Mouse (Mus musculus) hindbrain, postnatal 0 days (tissue): ENCODE results near the gene Slc7a9. TPM values are rescaled to one million over a fixed set of nuclear protein-coding genes. Genes with fewer than 3 reads are reported as not detected.

Source experiments
- ATAC-seq: fragments of 200-750 bp; cut with Nextera tagmentation; 2 replicates; pipeline ENCODE4 v1.8.0; 2017; ENCODE audit warnings: mild to moderate bottlenecking, moderate TSS enrichment, moderate library complexity
- DNase-seq: peaks from one replicate; pipeline ENCODE4 v3.0.0-alpha.2; 2015; ENCODE audit warnings: low spot score
- H3K27ac ChIP-seq: fragments of 300-500 bp; sonication (generic); 2 replicates; pipeline ENCODE4 v1.5.1; 2014; ENCODE audit warnings: mild to moderate bottlenecking
- H3K27me3 ChIP-seq: fragments of 300-500 bp; sonication (generic); 2 replicates; pipeline ENCODE4 v1.6.1; 2014; ENCODE audit warnings: low read length, mixed read lengths; ENCODE audit not compliant: insufficient read depth
- H3K36me3 ChIP-seq: fragments of 300-500 bp; sonication (generic); 2 replicates; pipeline ENCODE4 v1.6.1; 2014; ENCODE audit warnings: low read length, mixed read lengths; ENCODE audit not compliant: insufficient read depth
- H3K4me1 ChIP-seq: fragments of 300-500 bp; sonication (generic); 2 replicates; pipeline ENCODE4 v1.6.1; 2014; ENCODE audit warnings: antibody characterized with exemption, low read length, mixed read lengths; ENCODE audit not compliant: insufficient read depth
- H3K4me2 ChIP-seq: fragments of 300-500 bp; sonication (generic); 2 replicates; pipeline ENCODE4 v1.6.1; 2014; ENCODE audit warnings: low read depth, mild to moderate bottlenecking, low read length, moderate library complexity, mixed read lengths
- H3K4me3 ChIP-seq: fragments of 300-500 bp; sonication (generic); 2 replicates; pipeline ENCODE4 v1.5.1; 2014; ENCODE audit warnings: low read length
- H3K9ac ChIP-seq: fragments of 300-500 bp; sonication (generic); replicated peaks from 2 replicates; pipeline ENCODE4 v1.6.1; 2014; ENCODE audit warnings: mild to moderate bottlenecking, low read length, moderate library complexity, mixed read lengths
- H3K9me3 ChIP-seq: fragments of 300-500 bp; sonication (generic); 2 replicates; pipeline ENCODE4 v1.6.1; 2016; ENCODE audit warnings: low read length, mixed read lengths
- CTCF ChIP-seq: IDR thresholded peaks from 2 replicates; pipeline ENCODE4 v1.5.1; 2016; ENCODE audit warnings: antibody characterized with exemption, control low read depth, low read depth
- WGBS: fragments of 180-500 bp; shearing (Covaris S2); extraction: QIAGEN DNeasy Blood & Tissue Kit; methylation state at CpG from one replicate; pipeline ENCODE4 v1.1.7; 2014; 5-methylcytosine and 5-hydroxymethylcytosine counted together
- polyA plus RNA-seq: library from polyadenylated mRNA; unstranded; fragments of >200 nt; fragmentation: Nextera tagmentation; extraction: Ambion mirVana; gene quantifications from 2 replicates; pipeline ENCODE4 v1.2.1, GENCODE M21; 2015
- total RNA-seq: library from RNA; depleted of rRNA; stranded (reverse); fragments of >200 nt; gene quantifications from 2 replicates; pipeline ENCODE4 v1.2.3, GENCODE M21; 2014

The Slc7a9 gene
- total and polyA plus RNA-seq, 2 experiments from 2014 or later = not detected

DNA sequence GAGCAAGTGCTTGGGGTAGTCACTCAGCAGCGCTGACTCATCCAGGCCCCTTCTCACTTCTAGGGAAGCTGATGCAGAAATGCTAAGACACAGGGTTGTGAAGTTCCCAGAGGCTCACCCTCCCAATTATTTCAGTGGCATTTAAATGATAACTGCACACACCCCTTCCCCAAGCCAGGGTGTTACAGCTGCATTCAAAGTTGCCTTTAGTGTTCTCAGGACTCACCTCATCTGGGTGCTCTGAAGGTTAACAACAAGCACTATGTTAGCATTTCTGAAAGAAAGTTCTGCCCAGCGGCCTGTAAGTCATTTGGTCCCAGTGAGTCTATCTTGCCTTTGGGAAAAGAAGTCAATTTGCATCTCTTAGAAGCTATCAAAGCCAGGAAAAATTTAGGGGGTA lies 19.3 kb downstream of the Slc7a9 start:
- ATAC-seq = no peak
- no peak overlapping the region for H3K4me3 ChIP-seq
- no peak overlapping the region for H3K27ac ChIP-seq
- no peaks in the 10 kb centered on the region for H3K9me3 ChIP-seq
- H3K27me3 ChIP-seq = no peaks in the 10 kb centered on the region
- no peak overlapping the region for H3K9ac ChIP-seq
- H3K4me2 ChIP-seq = no peak overlapping the region
- TF ChIP-seq CTCF = no peak
- no peak for DNase-seq
- no peaks in the 10 kb centered on the region for H3K36me3 ChIP-seq
- H3K4me1 ChIP-seq = no peaks in the 10 kb centered on the region
- 67% methylated on average over 2 of the region's 2 CpGs for WGBS

DNA sequence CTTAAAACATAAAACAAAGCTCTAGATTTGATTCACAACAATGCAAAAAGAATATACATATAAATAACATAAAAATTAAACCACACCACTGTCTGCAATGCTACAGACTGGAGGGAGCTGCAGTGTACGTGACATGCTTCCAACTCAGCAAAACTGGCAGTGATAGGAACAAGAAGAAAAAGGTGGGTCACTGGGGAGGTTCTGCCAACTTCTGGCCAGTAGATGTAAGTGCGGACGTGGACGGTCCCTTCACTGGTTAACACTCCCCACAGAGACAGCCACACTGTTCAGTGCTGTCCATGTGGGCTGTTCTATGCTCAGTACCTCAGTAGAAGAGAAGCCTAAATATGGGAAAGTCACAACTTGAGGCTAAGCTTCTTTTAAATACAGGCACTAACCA lies 22.2 kb downstream of the Slc7a9 start:
- Histone ChIP-seq H3K27ac (no peak overlapping the region), H3K4me1 (no peaks in the 10 kb centered on the region), H3K4me3 (no peak overlapping the region), H3K9me3 (no peaks in the 10 kb centered on the region), H3K4me2 (no peak overlapping the region), H3K36me3 (no peaks in the 10 kb centered on the region), H3K27me3 (no peaks in the 10 kb centered on the region), H3K9ac (no peak overlapping the region)
- WGBS = 48% methylated on average over 4 of the region's 4 CpGs
- ATAC-seq (no peak), DNase-seq (no peak)
- peak; percentile 14; the same call in 1 of the 2 replicates for TF ChIP-seq CTCF

DNA sequence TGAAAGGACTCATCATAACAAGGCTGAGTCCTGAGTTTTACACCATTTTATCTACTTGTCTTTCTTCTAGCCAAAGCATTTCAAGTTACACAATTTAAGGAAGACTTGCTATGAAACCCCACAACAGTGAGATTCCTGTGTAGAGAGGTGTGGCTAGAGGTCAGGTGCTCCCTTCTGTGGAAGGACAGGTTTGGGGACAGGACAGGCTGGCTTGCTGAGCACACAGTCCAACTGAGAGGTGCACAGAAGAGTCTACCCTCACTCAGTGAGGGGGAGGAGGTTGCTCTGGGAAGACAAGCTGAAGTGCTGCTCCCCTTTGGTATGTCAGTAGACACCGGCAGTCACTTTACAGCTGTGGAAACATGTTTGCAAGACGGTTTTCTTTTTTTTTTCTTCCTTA lies 27.9 kb downstream of the Slc7a9 start:
- Histone ChIP-seq H3K4me3 (no peak overlapping the region), H3K36me3 (no peaks in the 10 kb centered on the region), H3K27ac (no peak overlapping the region), H3K9ac (no peak overlapping the region), H3K9me3 (no peaks in the 10 kb centered on the region), H3K27me3 (no peaks in the 10 kb centered on the region), H3K4me1 (no peaks in the 10 kb centered on the region), H3K4me2 (no peak overlapping the region)
- no peak for TF ChIP-seq CTCF
- ATAC-seq = no peak
- no peak for DNase-seq
- 84% methylated on average over 2 of the region's 2 CpGs for WGBS

DNA sequence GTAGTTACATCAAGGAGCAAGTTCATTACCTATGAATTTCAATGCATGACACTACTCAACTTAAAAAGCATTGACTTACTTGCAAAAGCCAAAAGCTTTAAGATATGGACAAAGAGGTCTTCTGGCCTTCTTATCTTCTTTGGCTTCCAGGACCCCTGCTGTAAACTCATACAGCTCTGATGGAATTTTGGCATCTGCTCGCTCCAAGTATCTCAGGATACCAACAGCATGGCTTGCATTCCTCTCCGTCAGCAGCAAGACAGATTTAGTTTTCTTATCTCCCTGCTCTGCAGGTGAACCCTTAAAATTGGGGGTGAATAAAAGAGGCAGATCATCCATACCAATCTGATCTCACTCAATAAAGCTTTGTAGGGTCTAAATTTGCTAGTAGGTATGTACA lies 36.5 kb downstream of the Slc7a9 start:
- TF ChIP-seq CTCF = no peak
- DNase-seq (no peak), ATAC-seq (no peak)
- 62% methylated on average over 2 of the region's 2 CpGs for WGBS
- no peaks in the 10 kb centered on the region for H3K4me1 ChIP-seq
- H3K9me3 ChIP-seq = no peaks in the 10 kb centered on the region
- H3K4me2 ChIP-seq = no peak overlapping the region
- no peak overlapping the region for H3K4me3 ChIP-seq
- H3K27me3 ChIP-seq = no peaks in the 10 kb centered on the region
- H3K27ac ChIP-seq = no peak overlapping the region
- no peak overlapping the region for H3K9ac ChIP-seq
- H3K36me3 ChIP-seq = no peaks in the 10 kb centered on the region

DNA sequence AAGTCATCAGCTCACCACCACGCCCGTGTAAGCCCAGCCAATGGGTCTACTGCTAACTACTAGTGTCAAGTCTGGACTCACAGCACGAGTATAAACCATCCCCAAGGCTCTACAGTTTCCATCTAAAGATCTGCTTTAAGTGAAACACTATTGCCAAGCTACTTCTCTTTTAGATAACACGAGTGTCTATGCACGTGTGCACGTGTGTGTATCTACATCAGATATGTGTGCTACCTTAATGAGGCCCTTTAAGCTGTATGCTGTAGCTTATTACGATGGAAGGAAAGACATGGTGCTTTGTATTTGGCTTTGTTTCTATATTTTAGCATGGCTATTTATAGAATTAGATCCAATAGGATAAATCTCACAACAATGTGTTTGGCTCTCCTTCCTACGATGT lies 38.0 kb downstream of the Slc7a9 start:
- no peak overlapping the region for H3K27ac ChIP-seq

DNA sequence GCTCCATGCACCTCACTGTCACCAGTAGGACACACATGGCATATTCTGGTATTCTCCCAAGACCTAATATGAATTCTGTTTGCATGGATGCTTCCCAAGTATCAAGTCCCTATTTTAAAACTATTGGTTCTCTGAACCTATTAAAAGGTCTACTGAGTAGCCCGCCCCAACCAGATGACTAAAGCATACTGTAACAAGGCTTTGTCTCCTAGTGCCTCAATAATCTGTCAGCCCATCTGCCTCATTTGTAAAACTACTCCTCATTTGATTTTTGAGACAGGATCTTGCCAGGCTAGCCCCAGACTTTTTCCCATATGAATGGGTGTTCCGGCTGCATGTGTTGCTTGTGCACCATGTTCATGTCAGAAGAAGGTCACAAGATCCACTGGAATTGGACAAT lies 41.6 kb downstream of the Slc7a9 start:
- WGBS = 94% methylated on average over 2 of the region's 2 CpGs
- TF ChIP-seq CTCF = no peak
- no peak for ATAC-seq

More for the DNA sequence above, 38.0 kb downstream of the Slc7a9 start:
- Histone ChIP-seq H3K36me3 (no peaks in the 10 kb centered on the region), H3K4me2 (no peak overlapping the region), H3K4me1 (no peaks in the 10 kb centered on the region), H3K9ac (no peak overlapping the region), H3K4me3 (no peak overlapping the region), H3K9me3 (no peaks in the 10 kb centered on the region), H3K27me3 (no peaks in the 10 kb centered on the region)
- no peak for TF ChIP-seq CTCF
- ATAC-seq (no peak), DNase-seq (no peak)
- 88% methylated on average over 8 of the region's 8 CpGs for WGBS

DNA sequence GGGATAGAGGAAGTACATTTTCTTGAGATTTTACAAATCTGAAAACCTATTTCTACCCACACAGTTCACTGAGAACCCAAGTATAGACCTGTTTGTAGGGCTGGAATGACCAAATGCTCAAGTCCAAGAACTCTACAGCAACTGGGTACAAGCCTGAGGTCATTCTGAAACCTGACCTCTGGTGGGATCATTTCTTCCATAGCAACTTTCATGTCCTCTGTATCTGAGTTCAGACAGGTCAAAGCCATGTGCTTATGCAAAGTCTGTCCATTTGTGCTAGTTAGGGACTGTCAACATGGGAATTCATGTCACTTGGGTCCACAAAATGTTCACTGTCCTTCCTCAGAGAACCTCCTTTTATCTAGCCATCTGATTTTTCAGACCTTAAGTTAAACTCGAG lies 42.4 kb downstream of the Slc7a9 start:
- H3K9ac ChIP-seq = no peak overlapping the region
- ATAC-seq (no peak), DNase-seq (no peak)
- H3K4me3 ChIP-seq = no peak overlapping the region
- 89% methylated on average over 1 of the region's 1 CpGs for WGBS
- no peaks in the 10 kb centered on the region for H3K9me3 ChIP-seq
- no peaks in the 10 kb centered on the region for H3K27me3 ChIP-seq
- no peak overlapping the region for H3K4me2 ChIP-seq
- no peak overlapping the region for H3K27ac ChIP-seq
- TF ChIP-seq CTCF = no peak
- H3K36me3 ChIP-seq = no peaks in the 10 kb centered on the region
- no peaks in the 10 kb centered on the region for H3K4me1 ChIP-seq

More for the DNA sequence above, 41.6 kb downstream of the Slc7a9 start:
- no peak for DNase-seq
- Histone ChIP-seq H3K4me3 (no peak overlapping the region), H3K27me3 (no peaks in the 10 kb centered on the region), H3K9ac (no peak overlapping the region), H3K36me3 (no peaks in the 10 kb centered on the region), H3K4me2 (no peak overlapping the region), H3K27ac (no peak overlapping the region), H3K9me3 (no peaks in the 10 kb centered on the region), H3K4me1 (no peaks in the 10 kb centered on the region)
